Mouse (Mus musculus) urinary bladder, postnatal 36 days (tissue): ENCODE measurements around the gene Tnfrsf1a.
A peak's percentile ranks its signal among the peaks of the same experiment; 100 is the strongest.

Experiments used
- DNase-seq, 2 experiments: peaks; one replicate each; pipeline ENCODE4 v3.0.0; 2022; ENCODE audit warnings: low spot score in 2 of 2, mixed read lengths in 1 of 2

Tnfrsf1a gene

DNA sequence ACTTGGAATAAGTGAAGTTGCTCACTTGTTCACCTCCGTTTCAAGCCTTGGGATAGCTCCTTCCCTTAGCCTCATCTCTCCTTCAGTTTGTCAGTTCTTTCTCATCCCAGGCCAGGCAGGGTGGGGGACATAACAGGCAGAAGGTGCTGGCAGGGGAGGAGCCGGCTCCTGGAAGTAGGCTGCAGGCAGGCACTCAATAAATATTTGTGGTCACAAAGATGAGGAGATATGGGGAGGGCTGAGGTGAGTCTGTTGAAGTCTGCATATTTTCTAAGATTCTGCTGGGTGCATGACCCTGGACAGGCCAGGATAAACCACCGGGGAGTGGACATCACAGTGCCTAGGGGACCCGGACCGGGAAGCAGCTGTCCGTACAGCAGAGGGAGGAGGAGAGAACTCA is 25.6 kb upstream of the Tnfrsf1a start:
- no peak for DNase-seq

DNA sequence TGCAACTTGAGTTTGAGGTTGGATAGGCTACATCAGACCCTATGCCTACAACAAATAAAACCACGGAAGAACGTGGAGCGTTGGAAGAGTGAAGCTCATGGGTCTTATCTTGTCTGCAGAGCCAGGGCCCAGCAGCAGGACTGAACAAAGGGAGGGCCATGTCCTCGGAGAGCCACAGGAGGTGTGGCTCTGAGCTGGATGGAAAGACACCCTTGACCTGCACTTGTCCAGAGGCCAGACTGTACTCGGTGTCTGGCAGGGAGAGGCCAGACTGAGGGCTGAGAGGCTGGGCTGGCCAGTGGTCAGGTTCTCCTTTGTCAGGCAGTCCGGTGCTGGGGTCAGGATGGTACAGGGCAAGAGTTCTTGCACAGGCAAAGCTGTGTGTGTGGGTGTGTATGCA is 23.8 kb upstream of the Tnfrsf1a start:
- DNase-seq, result no peak

DNA sequence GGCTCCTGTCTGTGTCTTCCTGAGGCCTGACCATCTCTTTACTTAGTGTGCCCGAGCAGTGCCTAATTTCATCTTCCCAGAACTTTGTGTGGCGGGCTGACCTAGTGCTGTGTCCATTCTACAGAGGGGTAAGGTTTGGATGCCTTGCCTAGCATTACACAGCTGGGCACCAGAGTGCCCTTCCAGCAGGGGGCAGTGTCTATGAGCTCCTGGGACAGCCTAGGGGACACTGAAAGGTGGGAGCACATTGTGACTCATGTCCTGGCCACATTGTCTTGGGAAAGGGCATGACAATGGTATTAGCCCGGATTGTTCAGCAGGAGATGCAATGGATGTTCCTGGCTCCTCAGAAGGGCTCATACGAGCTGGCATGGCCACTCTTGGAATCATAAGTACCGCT is 20.9 kb upstream of the Tnfrsf1a start:
- no peak for DNase-seq

DNA sequence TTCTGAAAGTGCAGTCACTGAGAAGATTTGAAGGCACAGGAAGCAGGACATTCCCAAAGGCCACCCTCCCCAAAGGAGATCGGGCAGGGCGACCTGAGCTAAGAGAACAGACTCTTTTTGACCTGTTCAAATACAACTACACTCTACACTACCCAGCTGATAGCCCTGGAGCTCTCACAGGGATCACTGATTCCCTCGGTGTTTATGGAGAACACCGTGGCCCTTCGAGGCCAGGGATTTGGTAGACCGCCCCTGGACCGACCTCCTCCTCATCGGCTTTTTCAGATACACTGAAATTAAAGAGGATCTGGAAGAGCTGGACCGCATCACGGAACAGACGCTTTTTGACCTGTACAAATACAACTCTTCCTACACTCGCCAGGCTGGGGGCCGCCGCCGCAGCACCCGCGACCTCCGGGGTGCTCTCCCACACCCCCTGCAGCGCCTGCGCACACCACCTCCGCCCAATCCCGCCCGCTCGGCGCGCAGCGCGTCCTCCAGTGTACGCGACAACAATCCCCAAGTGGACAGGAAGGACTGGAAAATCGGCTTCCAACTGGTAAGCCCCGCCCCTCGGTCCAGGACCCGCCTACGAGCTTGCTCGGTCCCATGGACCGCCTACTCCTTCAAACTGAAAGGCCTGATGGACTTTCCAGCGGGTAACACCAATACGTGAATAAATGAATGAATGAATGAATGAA is 18.4 kb upstream of the Tnfrsf1a start:
- peak; percentile 93 to 95 for DNase-seq

DNA sequence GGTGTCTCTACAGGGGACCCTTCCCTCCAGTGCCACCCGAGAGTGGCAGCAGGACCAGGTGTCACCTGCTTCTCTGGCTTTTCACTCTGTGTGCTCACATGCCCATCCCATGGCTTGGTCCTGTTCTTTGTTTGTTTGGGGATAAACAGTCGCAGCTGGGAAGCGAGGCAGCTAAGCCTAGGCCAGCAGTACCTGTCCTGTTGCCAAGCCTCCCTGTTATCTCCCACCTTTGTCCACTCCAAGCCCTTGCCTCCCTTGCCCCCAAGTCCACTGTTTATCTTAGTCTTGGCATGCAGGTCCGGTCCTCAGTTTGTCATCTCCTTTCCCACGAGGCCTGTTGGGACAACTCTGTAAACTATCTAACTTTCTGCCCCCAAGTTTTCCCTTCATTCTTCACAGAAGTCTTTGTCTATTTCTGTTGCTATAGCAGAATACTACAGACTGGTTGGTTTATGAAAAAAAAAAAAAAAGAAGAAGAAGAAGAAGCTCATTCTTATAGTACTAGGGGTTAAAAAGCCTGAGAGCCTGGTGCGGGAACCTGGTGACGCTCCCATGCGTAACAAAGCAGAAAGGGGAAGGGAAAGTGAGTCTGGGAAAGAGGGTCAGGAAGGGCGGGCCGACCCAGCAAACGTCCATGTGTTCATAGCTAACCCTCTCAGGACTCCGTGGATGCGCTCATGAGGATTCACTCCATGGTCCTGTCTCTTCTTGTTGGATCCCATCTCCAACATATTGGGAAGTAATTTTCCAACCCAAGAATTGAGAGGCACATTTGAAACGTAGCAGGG is 15.9 kb upstream of the Tnfrsf1a start:
- no peak for DNase-seq

DNA sequence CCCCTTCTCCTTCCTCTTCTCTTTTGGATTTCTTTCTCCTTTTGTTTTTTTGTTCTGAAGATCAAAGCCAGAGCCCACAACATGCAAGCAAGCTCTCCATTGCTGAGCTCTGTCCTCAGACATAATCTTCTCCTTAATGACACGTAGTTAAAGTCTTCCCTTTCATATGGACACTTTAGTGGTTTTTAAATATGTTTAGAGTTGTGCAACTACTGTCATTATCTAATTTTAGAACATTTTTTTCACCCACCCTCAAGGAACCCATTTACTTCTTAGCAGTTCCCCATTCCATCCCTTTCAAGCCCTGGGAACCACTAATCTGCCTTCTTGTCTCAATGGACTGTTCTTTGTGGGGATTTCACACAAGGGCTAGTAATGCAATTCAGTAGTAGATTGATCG is 14.8 kb upstream of the Tnfrsf1a start:
- no peak for DNase-seq

GRCm38 (mm10) chr6:125338791-125339660 is 10.1 kb upstream of the Tnfrsf1a start:
- no peak for DNase-seq

DNA sequence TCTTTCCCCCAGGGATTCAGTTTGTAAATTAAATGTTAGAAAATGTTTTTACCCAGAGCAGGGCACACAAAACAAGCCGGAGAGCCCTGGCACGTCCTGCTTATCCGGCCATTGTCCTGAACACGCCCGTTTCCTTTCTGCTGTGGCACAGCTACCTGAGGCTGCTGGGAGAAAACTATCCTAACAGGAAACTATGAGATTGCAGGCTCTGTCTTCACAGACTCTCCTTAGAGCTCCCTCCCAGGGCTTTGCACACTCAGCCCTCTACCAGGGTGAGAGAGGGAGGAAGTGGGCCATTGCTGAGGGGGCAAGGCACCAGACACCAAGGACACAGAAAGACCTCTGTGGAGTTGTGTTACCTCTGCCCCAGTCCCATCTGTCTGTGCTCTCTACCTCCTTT is 8.9 kb upstream of the Tnfrsf1a start:
- DNase-seq, result no peak

- DNase-seq, result no peak
Observed at GRCm38 (mm10) chr6:125342198-125342597, 7.0 kb upstream of the Tnfrsf1a start.

DNA sequence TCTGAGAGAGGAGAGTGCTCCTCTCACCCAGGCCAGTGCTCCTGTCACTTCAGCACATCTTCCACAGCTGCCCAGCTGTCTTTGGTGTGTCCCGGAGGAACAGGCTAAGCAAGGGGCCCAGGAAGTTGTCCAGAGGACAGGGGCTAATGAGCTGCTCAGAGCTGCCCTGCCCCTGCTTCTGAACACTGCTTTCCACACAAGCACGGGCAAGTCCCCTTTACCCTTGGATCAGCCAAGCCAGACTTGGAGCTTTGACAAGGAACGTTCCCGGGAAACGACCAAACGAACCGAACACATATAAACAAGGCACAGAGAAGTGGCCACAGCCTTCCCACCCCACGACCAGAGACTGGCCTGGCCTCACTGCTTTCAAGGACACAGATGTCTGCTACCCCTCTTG is 5.1 kb upstream of the Tnfrsf1a start:
- peak; percentile 65 to 74 for DNase-seq

GRCm38 (mm10) chr6:125344866-125345265 is 4.3 kb upstream of the Tnfrsf1a start:
- no peak for DNase-seq

- no peak for DNase-seq
Observed at GRCm38 (mm10) chr6:125345625-125346024, 3.5 kb upstream of the Tnfrsf1a start.

- no peak for DNase-seq
Observed at GRCm38 (mm10) chr6:125346029-125346428, 3.1 kb upstream of the Tnfrsf1a start.

- peak; percentile 55 to 74 for DNase-seq
Observed at GRCm38 (mm10) chr6:125349575-125350230, 541 bp downstream of the Tnfrsf1a start.

GRCm38 (mm10) chr6:125350231-125350994 is 1.3 kb downstream of the Tnfrsf1a start:
- DNase-seq, result peak in 1 of 2 experiments; percentile 48

- no peak for DNase-seq
Observed at GRCm38 (mm10) chr6:125350995-125351324, 1.8 kb downstream of the Tnfrsf1a start.

DNA sequence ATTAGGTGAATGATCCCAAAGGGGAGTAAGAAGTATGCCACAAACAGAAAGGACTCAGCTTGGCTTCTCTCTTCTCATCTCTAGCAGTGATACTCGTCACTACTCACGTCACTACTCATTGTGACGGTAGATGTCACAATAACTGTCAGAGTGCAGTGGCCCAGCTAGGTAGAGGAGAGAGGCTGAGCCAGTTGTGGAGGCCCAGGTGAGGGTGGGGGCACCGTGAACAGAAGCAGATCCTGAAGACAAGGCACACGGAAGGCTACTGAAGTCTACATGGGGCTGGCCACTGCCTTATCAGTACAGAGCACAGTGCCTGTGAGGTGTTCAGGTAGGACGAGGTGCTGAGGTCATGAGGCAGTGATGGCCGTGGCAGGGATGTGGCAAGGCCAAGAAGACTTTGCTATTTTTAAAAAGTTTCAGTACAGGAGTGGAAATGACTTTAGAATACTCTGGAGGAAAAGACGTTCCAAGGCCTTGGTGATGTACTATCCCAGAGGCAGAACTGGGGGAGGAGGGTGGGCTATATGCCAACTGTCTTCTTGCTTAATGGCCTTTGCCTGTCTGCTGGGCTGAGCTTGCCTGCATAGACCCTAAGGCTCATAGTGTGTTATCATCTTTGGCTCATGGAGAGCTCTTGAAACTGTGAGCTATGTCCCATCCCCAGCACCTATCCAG is 2.3 kb downstream of the Tnfrsf1a start:
- DNase-seq, result peak in 1 of 2 experiments; percentile 76

GRCm38 (mm10) chr6:125352046-125352384 is 2.9 kb downstream of the Tnfrsf1a start:
- no peak for DNase-seq

DNA sequence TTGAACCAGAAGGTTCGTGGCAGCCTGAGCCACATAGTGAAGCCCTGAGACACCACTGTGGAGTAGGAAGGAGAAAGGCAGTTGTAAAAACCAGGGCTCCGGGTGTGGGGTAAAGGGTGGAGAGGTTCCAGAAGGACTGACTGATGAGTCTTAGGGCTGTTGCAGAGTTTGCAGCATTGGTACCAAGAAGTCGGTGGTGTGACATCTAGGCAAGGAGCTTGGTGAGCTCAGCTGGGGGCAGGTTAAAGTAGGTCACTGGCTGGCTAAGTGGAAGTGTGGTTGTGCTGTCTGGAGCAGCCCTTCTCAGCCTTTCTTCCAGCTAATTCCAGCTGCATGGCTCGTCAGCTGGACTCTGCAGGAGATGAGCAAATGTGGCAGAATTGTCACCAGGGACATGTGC is 3.6 kb downstream of the Tnfrsf1a start:
- DNase-seq, result no peak

DNA sequence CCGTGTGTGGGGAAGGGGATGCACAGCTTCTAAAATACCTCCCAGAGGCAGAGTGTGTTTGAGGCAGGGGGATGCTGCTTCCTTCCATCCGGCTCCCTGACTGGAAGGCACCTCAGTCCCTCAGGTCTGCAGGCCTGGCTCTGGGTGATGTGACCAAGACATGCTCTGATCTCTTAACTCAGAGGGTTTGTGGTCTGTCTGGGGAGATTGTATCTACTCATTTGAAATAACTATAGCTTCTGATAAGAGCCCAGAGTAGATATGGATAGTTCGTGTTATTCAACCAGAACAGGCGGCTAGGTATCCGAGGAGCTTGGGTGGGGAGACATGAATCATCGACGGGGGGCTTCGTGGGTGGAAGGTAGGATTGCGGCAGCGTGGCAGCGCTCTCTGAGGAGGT is 4.1 kb downstream of the Tnfrsf1a start:
- DNase-seq, result no peak

DNA sequence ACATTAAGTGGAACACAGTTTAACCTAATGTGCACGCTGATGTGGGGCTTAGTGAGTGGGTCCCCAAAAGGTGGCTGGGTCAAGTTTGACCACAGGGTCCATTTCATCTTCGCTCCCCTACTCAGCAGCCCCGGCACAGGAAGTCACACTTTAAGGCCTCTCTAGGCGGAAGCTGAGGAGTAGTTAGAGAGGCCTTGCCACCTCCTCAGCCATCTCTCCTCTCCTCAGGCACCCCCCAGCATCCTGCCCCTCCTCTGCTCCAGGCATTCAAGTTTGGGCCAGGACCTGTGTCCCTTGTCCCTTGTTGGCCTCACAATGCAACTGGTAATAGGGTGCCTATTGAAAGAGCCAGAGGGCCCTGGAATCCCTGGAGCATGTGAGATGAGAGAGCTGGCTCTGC is 4.5 kb downstream of the Tnfrsf1a start:
- no peak for DNase-seq
